Mouse (Mus musculus): ENCODE results near the gene Ear2.
"Not testable (repeated sequence)": the region's sequence is repeated elsewhere in the genome, so short reads cannot be mapped to it uniquely, and the experiment has no call there.

Ear2 gene

GRCm38 (mm10) chr14:44102354-44102753, at the start of gene Ear2:
Gene Ear2 (plus strand): TSS chr14:44102654.
- not testable (repeated sequence) for DNase-seq (ENCODE audit: low read depth, low spot score)

GRCm38 (mm10) chr14:44067879-44068278, 34.6 kb upstream of the Ear2 start:
- DNase-seq (ENCODE audit: low read depth, low spot score): not testable (repeated sequence)

- not testable (repeated sequence) for DNase-seq (ENCODE audit: low read depth, low spot score)
Observed at GRCm38 (mm10) chr14:44070595-44070994, 31.9 kb upstream of the Ear2 start.

GRCm38 (mm10) chr14:44077785-44078341, 24.6 kb upstream of the Ear2 start:
- not testable (repeated sequence) for DNase-seq (ENCODE audit: low read depth, low spot score)

- DNase-seq (ENCODE audit: low read depth, low spot score): not testable (repeated sequence)
Observed at GRCm38 (mm10) chr14:44086588-44086987, 15.9 kb upstream of the Ear2 start.

GRCm38 (mm10) chr14:44087535-44087934, 14.9 kb upstream of the Ear2 start:
- not testable (repeated sequence) for DNase-seq (ENCODE audit: low read depth, low spot score)

GRCm38 (mm10) chr14:44091524-44091923, 10.9 kb upstream of the Ear2 start:
- DNase-seq (ENCODE audit: low read depth, low spot score): not testable (repeated sequence)

GRCm38 (mm10) chr14:44094445-44094844, 8.0 kb upstream of the Ear2 start:
- DNase-seq (ENCODE audit: low read depth, low spot score): not testable (repeated sequence)

GRCm38 (mm10) chr14:44100030-44100429, 2.4 kb upstream of the Ear2 start:
- not testable (repeated sequence) for DNase-seq (ENCODE audit: low read depth, low spot score)

- no peak for DNase-seq (ENCODE audit: low read depth, low spot score)
Observed at GRCm38 (mm10) chr14:44110981-44111380, 8.5 kb downstream of the Ear2 start.

- not testable (repeated sequence) for DNase-seq (ENCODE audit: low read depth, low spot score)
Observed at GRCm38 (mm10) chr14:44123551-44123950, 21.1 kb downstream of the Ear2 start, which contains the start of gene Gm3327. Gene Gm3327 (plus strand): TSS chr14:44123851.

Data from telencephalon, adult 2 months (tissue).